Mouse (Mus musculus) bone marrow, adult 2 months (tissue): ENCODE measurements around the gene Aqp11. TPM values are rescaled to one million over a fixed set of nuclear protein-coding genes. Genes with fewer than 3 reads are reported as not detected.
A peak's percentile ranks its signal among the peaks of the same experiment; 100 is the strongest.

Experiments
- H3K27ac ChIP-seq: fragments of 200-500 bp; 2 replicates; pipeline ENCODE4 v1.5.1; 2012; ENCODE audit warnings: low read depth, mild to moderate bottlenecking, control low read depth, inconsistent platforms, low read length; ENCODE audit not compliant: control insufficient read depth, poor library complexity, insufficient read depth
- H3K4me1 ChIP-seq: fragments of 200-500 bp; 2 replicates; pipeline ENCODE4 v1.6.1; 2011; ENCODE audit warnings: low read length; ENCODE audit not compliant: control insufficient read depth, insufficient read depth
- H3K4me3 ChIP-seq: fragments of 200-500 bp; replicated peaks from 2 replicates; pipeline ENCODE3; 2011; ENCODE audit warnings: mild to moderate bottlenecking, low read depth, low read length, control low read depth; ENCODE audit not compliant: control insufficient read depth
- CTCF ChIP-seq: fragments of 200-500 bp; IDR thresholded peaks from 2 replicates; pipeline ENCODE4 v1.5.1; 2011; ENCODE audit warnings: low read length, control low read depth; ENCODE audit not compliant: control insufficient read depth, insufficient read depth
- POLR2A ChIP-seq: fragments of 200-500 bp; IDR thresholded peaks from 2 replicates; pipeline ENCODE4 v1.6.1; 2011; ENCODE audit warnings: low read depth, mild to moderate bottlenecking, control low read depth, low read length, borderline replicate concordance; ENCODE audit not compliant: control insufficient read depth
- WGBS: fragments of 180-500 bp; shearing (Covaris S2); methylation state at CpG from one replicate; pipeline ENCODE4 v1.1.7; 2018; 5-methylcytosine and 5-hydroxymethylcytosine counted together
- polyA plus RNA-seq: library from polyadenylated mRNA; stranded (reverse); fragments of >200 nt; gene quantifications from 2 replicates; pipeline ENCODE4 v1.2.4, GENCODE M21; 2011; ENCODE audit warnings: low replicate concordance; ENCODE audit not compliant: missing spikeins, insufficient read depth, insufficient read length

Gene Aqp11
- polyA plus RNA-seq, 1 experiment, result 3.1 TPM

GRCm38 (mm10) chr7:97707809-97708208, 30.3 kb downstream of the Aqp11 start:
- WGBS, result 82% methylated on average over 5 of the region's 5 CpGs
- no peaks in the 10 kb centered on the region for H3K4me1 ChIP-seq
- H3K27ac ChIP-seq, result no peak overlapping the region
- H3K4me3 ChIP-seq, result no peak overlapping the region
- TF ChIP-seq CTCF (no peak), POLR2A (no peak)

GRCm38 (mm10) chr7:97707123-97707522, 31.0 kb downstream of the Aqp11 start:
- no peak overlapping the region for H3K4me3 ChIP-seq
- 82% methylated on average over 4 of the region's 4 CpGs for WGBS
- H3K4me1 ChIP-seq, result no peaks in the 10 kb centered on the region; the same call in 1 of the 2 replicates
- TF ChIP-seq POLR2A (no peak), CTCF (no peak)
- H3K27ac ChIP-seq, result no peak overlapping the region

GRCm38 (mm10) chr7:97701106-97701505, 37.0 kb downstream of the Aqp11 start:
- Histone ChIP-seq H3K27ac (no peak overlapping the region), H3K4me3 (no peak overlapping the region), H3K4me1 (no peaks in the 10 kb centered on the region; the same call in 1 of the 2 replicates)
- 80% methylated on average over 6 of the region's 6 CpGs for WGBS
- TF ChIP-seq POLR2A, result no peak
- no peak for TF ChIP-seq CTCF

- Histone ChIP-seq H3K4me1 (peaks cover 2% of the 10 kb centered on the region; the same call in 1 of the 2 replicates), H3K27ac (no peak overlapping the region), H3K4me3 (no peak overlapping the region)
- WGBS, result 81% methylated on average over 4 of the region's 4 CpGs
- TF ChIP-seq CTCF (no peak), POLR2A (no peak)
Measured at GRCm38 (mm10) chr7:97700173-97700572, 37.9 kb downstream of the Aqp11 start.

- Histone ChIP-seq H3K4me1 (peaks cover 2% of the 10 kb centered on the region; the same call in 1 of the 2 replicates), H3K4me3 (peak within 1 kb of the TSS; percentile 77), H3K27ac (peak within 1 kb of the TSS; percentile 48)
- TF ChIP-seq POLR2A, result no peak; the same call in 1 of the 2 replicates
- no peak for TF ChIP-seq CTCF
- WGBS, result under 1% methylated on average over 63 of the region's 63 CpGs
Measured at GRCm38 (mm10) chr7:97696506-97697254, 41.4 kb downstream of the Aqp11 start, which contains the start of gene Clns1a. Gene Clns1a (plus strand): TSS chr7:97696634.

- Histone ChIP-seq H3K27ac (no peak overlapping the region), H3K4me3 (peak overlapping the region; percentile 49), H3K4me1 (peaks cover 2% of the 10 kb centered on the region; the same call in 1 of the 2 replicates)
- 45% methylated on average over 19 of the region's 19 CpGs for WGBS
- TF ChIP-seq POLR2A (no peak), CTCF (no peak)
Measured at GRCm38 (mm10) chr7:97696133-97696505, 42.0 kb downstream of the Aqp11 start.

GRCm38 (mm10) chr7:97695441-97695840, 42.6 kb downstream of the Aqp11 start:
- WGBS, result 94% methylated on average over 1 of the region's 1 CpGs

GRCm38 (mm10) chr7:97687831-97688230, 50.3 kb downstream of the Aqp11 start:
- Histone ChIP-seq H3K4me1 (peaks cover 1% of the 10 kb centered on the region; the same call in 1 of the 2 replicates), H3K27ac (no peak overlapping the region), H3K4me3 (no peak overlapping the region)
- TF ChIP-seq CTCF (no peak), POLR2A (no peak)
- 21% methylated on average over 2 of the region's 2 CpGs for WGBS

More at GRCm38 (mm10) chr7:97695441-97695840, 42.6 kb downstream of the Aqp11 start:
- Histone ChIP-seq H3K4me1 (peaks cover 2% of the 10 kb centered on the region; the same call in 1 of the 2 replicates), H3K4me3 (no peak overlapping the region), H3K27ac (no peak overlapping the region)
- no peak for TF ChIP-seq POLR2A

GRCm38 (mm10) chr7:97679239-97679638, 58.9 kb downstream of the Aqp11 start:
- 9% methylated on average over 1 of the region's 1 CpGs for WGBS
- Histone ChIP-seq H3K4me1 (no peaks in the 10 kb centered on the region), H3K4me3 (no peak overlapping the region), H3K27ac (no peak overlapping the region)
- TF ChIP-seq CTCF, result no peak
- TF ChIP-seq POLR2A, result no peak

Other genes starting within 250 kb of the Aqp11 start
- 6.3 and 19.7 TPM in 2 replicates for gene Aamdc, start 158.8 kb downstream of the Aqp11 start, polyA plus RNA-seq
- gene Rsf1, start 158.4 kb downstream of the Aqp11 start, polyA plus RNA-seq, result 7.0 and 14.2 TPM in 2 replicates
- 27.7 and 36.1 TPM in 2 replicates for gene Clns1a, start 41.7 kb downstream of the Aqp11 start, polyA plus RNA-seq
- 4.5 and 18.2 TPM in 2 replicates for gene Pak1, start 50.3 kb upstream of the Aqp11 start, polyA plus RNA-seq
- not detected in 2 replicates for gene Gdpd4, start 181.7 kb upstream of the Aqp11 start, polyA plus RNA-seq